Mouse (Mus musculus): ENCODE data around the gene Thada.

DNA sequence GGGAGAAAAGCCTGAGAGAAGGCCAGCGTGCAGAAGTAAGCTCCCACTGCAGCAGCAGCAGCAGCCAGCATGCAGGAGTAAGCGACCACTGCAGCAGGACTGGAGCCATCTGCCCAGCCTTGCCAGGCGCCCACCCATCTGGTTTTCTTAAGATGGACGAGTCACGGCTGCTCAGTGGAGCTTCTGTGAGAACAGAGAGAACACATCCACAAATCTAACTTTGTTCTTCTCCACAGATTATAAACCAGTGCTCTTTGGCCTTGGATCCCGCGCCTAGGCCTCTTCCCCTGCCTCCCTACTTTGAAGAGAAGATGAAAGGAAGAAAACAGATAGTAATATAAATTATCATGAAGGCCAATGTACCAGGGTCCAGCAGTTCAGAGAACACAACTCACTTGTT, 106.2 kb downstream of the Thada start:
- no peak for TF ChIP-seq CTCF (IDR thresholded peaks at IDR 0.05)
- no peak for TF ChIP-seq EP300 (IDR thresholded peaks at IDR 0.05)
